Mouse (Mus musculus) monocyte, adult 5-6 weeks (primary cell): ENCODE results near the gene Spsb3. TPM values are rescaled to one million over a fixed set of nuclear protein-coding genes. Genes with fewer than 3 reads are reported as not detected.

Source experiments
- ATAC-seq: fragments of 153-309, 156-312 bp; replicated peaks from 2 replicates; pipeline ENCODE4 v1.8.0; 2017; ENCODE audit warnings: mild to moderate bottlenecking; ENCODE audit not compliant: low TSS enrichment, insufficient number of reproducible peaks, severe bottlenecking, poor library complexity, low FRiP score
- total RNA-seq: library from RNA; stranded (forward); fragments of 200-1000, 200-491, 200-594 nt; gene quantifications from 3 replicates; pipeline ENCODE4 v1.2.3, GENCODE M21; 2017

The Spsb3 gene
- 16.6 to 25.9 TPM (median 20.5 TPM) in 3 replicates for total RNA-seq

DNA sequence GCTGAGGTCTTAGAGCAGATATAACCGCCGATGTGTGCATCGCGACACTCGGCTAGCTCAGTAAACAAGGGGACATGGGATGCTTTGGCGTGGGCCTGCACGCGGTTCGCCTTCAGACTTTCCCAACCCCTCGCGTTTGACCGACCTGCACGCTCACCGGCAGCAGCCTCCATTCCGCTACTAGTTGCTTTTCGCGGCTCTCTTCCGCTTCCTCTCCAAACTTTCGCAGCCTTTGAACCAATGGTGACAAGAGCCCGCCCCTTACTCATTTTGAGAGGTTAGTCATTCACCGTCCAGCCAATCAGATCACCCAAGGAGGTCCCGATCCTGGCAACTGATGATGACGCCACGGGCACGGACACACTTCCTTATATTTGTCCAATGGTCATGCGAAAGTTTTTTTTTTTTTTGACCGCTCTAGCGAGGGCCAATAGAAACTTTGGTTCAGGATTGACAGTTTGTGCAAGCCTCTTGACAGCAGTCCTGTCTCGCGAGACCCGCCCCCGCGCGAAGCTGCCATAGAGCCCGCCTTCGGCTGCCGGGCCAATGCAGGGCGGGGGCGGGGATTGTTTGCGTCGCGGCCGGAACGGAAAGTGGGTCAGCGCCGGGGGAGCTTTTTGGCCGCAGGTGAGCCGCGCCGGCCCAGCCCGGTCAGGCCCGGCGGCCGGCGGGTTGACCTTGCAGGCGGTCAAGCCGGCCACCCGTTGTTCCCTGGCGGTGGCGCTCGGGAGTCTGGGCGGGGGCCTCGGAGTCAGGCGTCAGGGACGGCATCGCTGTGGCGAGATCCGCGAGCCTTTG lies at the start of gene Spsb3, which contains the start of gene Nubp2:
Gene Spsb3 (plus strand): TSS at position 510 of the 798 bp plus-strand sequence.
Gene Nubp2 (minus strand): TSS at position 216 of the 798 bp plus-strand sequence.
- peak; percentile 92 for ATAC-seq

- no peak for ATAC-seq
These were observed 46.6 kb upstream of the Spsb3 start, which contains the start of gene Hagh for GRCm38 (mm10) chr17:24839842-24840241. Gene Hagh, plus strand, starts transcription at chr17:24840143.

- no peak for ATAC-seq
These were observed 46.1 kb upstream of the Spsb3 start for GRCm38 (mm10) chr17:24840341-24840740.

GRCm38 (mm10) chr17:24841133-24841532 lies 45.3 kb upstream of the Spsb3 start:
- ATAC-seq: no peak

GRCm38 (mm10) chr17:24842631-24843030 lies 43.8 kb upstream of the Spsb3 start:
- ATAC-seq: no peak

DNA sequence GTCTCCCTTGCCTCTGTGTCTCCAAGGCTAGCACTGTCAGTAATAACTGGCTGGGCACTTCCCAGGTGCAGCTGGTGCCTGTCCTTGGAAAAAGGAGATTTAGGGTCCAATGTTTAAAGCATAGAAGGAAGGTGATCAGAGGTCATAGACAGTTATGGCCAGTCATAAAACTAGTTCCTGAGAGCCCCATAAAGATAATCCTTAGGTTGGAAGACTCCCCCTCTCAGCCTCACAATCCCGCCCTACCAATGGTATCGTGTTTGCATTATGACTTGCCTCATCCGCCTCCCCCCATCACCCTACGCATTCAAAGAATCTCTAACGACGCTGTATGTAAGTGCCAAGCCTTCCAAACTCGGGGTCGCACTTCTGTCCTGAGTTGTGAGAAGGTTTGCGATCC lies 41.9 kb upstream of the Spsb3 start:
- ATAC-seq: no peak

DNA sequence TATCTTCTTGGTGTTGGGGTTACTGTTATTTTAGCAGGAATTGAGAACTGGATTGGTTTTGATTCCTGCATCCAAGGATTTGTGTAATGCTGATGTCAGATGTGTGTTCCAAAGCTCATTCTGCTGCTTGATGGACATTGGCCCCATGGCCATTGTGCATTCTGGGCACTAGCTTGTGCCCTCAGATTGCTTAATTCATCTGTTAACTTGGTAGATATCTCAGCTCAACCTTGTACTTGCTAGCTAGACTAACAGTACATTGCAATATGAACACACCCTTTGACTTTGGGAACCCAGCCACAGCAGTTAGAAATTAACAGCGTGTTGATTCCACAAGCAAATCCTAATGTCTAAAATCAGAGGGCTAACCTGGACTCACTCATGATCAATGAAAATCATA lies 39.1 kb upstream of the Spsb3 start:
- ATAC-seq: no peak

DNA sequence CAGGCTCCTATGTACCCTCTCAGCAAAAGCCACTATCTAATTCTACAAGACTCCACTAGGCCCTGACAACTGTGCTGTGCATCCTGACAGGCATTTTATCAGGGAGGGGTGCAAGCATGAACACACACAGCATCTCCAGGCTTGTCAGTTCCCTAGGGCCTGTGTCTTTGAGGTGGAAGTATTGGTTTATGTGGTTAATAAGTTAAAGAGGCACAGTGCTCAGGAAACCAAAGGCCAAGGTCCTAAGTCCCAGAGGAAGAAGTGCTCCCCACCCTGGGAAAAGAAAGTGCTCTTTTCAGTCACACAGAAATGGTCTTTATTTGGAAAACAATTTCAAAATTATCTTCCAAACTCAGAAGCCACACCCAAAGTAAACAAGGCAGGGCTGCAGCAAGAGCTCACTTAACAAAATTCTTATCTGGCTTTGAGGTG lies 37.8 kb upstream of the Spsb3 start:
- ATAC-seq: no peak

DNA sequence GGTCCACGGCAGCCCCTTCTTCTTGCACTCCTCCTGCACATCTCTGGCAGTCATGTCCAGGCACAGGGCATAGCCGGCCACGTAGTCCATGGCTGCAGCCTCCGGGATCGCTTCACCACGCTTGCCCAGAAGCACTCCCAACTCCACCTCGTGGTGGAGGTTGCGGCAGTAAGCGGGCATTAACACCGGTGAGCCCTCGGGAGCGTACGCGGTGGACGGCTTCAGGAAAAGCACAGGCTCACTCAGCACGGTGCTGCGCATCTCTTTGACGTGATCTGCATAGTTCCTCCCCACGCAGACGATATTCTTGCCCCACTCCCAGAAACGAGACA lies 36.7 kb upstream of the Spsb3 start:
- no peak; the same call in 1 of the 2 replicates for ATAC-seq

- peak; percentile 94 for ATAC-seq
These were observed 36.2 kb upstream of the Spsb3 start, which contains the start of gene Fahd1 for GRCm38 (mm10) chr17:24850065-24850772. Gene Fahd1, minus strand, starts transcription at chr17:24850364.

GRCm38 (mm10) chr17:24850773-24851127 lies 35.7 kb upstream of the Spsb3 start:
- ATAC-seq: no peak

- no peak for ATAC-seq
These were observed 34.9 kb upstream of the Spsb3 start for GRCm38 (mm10) chr17:24851381-24852125.

DNA sequence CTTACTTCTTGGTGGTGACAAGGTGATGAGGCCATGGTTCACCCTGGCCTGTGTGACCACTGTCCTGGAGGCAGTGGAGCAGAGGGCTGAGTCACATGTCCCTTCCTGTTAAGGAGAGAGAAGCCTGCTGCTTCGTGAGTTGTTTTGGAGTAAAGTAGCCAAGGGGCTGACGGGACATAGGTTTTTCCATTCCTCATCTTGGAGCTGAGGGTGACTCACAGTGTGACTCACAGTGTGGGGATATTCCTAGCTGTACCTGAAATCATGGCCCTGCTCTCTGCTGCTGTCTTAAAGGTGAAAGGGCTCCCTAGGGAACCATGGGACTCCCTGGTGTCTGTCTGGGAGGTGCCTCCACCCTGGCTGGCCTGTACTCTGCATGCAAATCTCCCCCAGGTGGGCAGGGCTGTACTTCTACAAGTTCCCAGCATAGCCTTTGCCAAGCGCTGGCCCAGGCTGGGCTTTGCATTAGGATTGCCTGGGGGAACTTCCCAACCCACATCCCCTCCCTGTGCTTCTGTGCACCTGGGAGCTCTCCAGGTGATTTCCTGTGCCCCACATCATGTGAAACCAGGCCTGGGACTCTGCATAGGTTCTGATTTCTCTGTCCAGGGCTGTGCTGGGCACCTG lies 30.5 kb upstream of the Spsb3 start:
- no peak for ATAC-seq

- no peak for ATAC-seq
These were observed 29.9 kb upstream of the Spsb3 start for GRCm38 (mm10) chr17:24856589-24856988.

DNA sequence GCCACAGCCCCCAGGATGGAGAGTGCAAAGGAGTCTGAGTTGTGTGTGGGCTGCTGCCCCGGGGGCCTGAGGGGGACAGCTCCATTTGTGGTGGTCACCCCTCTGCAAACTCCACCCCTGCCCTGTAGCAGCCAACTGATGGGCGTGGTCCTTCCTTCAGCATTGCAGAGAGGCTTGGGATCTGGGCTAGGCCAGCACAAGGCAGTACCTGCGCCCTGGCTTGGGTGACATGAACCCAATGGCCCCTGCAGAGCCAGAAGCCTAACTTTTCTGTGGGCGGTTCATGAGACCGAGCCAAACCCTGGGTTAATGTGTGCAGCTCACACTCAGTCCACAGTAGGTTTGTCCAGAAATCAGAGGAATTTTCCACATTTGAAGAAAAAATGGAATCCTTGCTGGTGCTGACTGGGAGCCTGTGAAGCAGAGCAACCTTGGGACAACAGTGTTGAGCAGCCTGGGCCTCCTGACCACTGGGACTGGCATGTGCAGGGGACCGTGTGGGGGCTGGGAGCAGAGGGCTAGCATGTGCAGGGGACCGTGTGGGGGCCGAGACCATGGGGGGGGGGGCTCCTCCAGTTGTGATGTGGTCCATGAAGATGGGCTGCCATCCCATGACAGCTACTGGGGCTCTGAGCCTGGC lies 28.5 kb upstream of the Spsb3 start:
- no peak for ATAC-seq

DNA sequence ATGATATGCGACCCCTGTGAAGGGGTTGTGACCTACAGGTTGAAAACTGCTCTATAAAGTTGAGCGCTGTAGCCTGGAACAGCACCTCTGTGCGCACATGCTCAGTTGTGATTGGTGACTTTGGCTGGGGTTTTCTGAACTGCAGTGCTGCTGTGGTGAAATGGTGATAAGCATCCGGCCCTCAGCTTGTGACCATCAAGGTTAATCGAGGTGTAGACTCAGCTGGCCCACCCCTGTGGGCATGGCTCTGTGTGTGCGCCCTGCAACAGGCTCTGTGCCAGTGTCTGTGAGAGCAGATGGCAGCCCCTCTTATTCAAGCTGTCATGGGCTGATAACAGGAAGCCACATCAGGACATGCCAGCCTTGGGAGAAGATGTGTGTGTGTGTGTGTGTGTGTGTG lies 27.5 kb upstream of the Spsb3 start:
- ATAC-seq: no peak

DNA sequence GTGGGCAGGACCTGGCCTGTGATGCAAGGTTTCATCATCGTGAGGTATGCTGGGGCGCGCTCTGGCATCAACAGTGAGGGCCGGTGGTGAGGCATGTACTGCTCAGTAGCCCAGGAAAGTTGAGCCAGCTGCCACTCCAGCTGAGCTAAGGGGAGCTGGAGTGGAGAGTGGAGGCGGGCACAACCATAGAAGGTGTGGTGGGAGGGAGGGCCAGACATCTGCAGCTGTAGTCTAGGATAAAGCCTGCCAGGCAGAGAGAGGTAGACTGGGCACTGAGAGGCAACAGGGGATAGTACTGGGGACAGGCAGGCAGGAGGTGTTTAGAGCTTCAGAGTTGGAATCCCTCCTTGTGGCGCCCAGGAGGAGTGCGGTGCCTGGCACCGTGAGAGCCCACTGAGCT lies 26.4 kb upstream of the Spsb3 start:
- no peak for ATAC-seq

GRCm38 (mm10) chr17:24861785-24862184 lies 24.7 kb upstream of the Spsb3 start:
- no peak for ATAC-seq
